In the genomic region with DNA sequence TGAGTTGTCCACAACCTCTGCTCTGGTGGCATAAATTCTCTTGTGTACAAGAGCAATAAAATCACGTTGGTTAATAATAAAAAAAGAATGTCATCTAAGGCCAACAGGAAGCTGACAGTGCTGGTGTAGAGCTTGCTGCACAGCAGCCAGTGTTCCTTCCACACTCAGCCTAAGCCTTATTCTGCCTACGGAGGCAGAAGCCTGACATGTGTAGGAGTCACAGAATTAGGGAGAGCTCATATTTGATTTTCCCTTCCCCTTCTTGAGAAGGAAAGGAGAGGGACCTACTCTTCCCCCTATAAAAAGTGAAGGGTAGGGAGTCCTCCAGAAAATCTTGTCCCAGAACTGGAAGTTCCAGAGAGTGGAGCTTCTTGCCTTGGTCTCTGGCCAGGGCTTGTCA, we compare ENCODE assay signal across 18 mouse cellular contexts. TPM values are rescaled to one million over a fixed set of nuclear protein-coding genes. Genes with fewer than 3 reads are reported as not detected.
DNase-seq lines count a peak whose midpoint lies in the region; ATAC-seq and TF ChIP-seq lines count a peak whose summit lies in the region.
"Had no signal": no experiment of that assay in that cellular context is flagged by ENCODE, and none has a peak within 500 bp of the region (broad histone marks: within the 10 kb centered on the region; RNA-seq: fewer than 3 reads in every experiment).

No protein-coding gene starts in this region.

- no peak for TF ChIP-seq CTCF in kidney, adult 2 months (conservative IDR thresholded peaks at IDR 0.05; ENCODE audit: insufficient read depth, insufficient read length, low read depth, low read length)

- H3K4me3 ChIP-seq in kidney, adult 2 months (ENCODE audit: insufficient read depth, low read depth, low read length) = no peak overlapping the region
- H3K4me3 ChIP-seq: embryonic facial prominence, embryonic 13.5 days; hindbrain, embryonic 12.5 days; neural tube, embryonic 15.5 days had no signal

- no peak overlapping the region for H3K27ac ChIP-seq in kidney, adult 2 months (ENCODE audit: insufficient read depth, low read depth, low read length)
- H3K27ac ChIP-seq: embryonic facial prominence, embryonic 13.5 days; hindbrain, embryonic 12.5 days; neural tube, embryonic 15.5 days had no signal

- H3K36me3 ChIP-seq in kidney, adult 2 months (ENCODE audit: control insufficient read depth, insufficient read depth, low read length) = no peaks in the 10 kb centered on the region
- H3K36me3 ChIP-seq: hindbrain, embryonic 12.5 days; neural tube, embryonic 15.5 days had no signal

- whole genome bisulfite sequencing in kidney, adult 2 months = 9% methylated on average over 2 of the region's 2 CpGs

- H3K4me1 ChIP-seq in kidney, adult 2 months (ENCODE audit: control insufficient read depth, insufficient read depth, low read length) = no peaks in the 10 kb centered on the region
- H3K4me1 ChIP-seq: embryonic facial prominence, embryonic 13.5 days; hindbrain, embryonic 12.5 days; neural tube, embryonic 15.5 days had no signal

- DNase-seq in frontal cortex, adult 2 months (ENCODE audit: extremely low spot score in 1 of 2, low spot score in 1 of 2) = no peak
- peak; percentile 6 for DNase-seq in kidney, adult 2 months
- no peak for DNase-seq in kidney, adult 11 months
- DNase-seq in testis, postnatal 14 days (ENCODE audit: low spot score) = peak; percentile 4
- DNase-seq in testis, postnatal 10 days (ENCODE audit: low spot score) = no peak
- DNase-seq in cerebellum, postnatal 4 days (ENCODE audit: low spot score in 2 of 2) = no peak
- DNase-seq: cerebellum, adult 9-11 months; left cerebral cortex, postnatal 4 days; lung, adult 2 months; right cerebral cortex, postnatal 14 days had no signal

- TF ChIP-seq POLR2A in kidney, adult 2 months (IDR thresholded peaks at IDR 0.05; ENCODE audit: low read depth, low read length) = no peak

- H3K27me3 ChIP-seq in kidney, adult 2 months (replicated peaks; ENCODE audit: control insufficient read depth, insufficient read depth, low read length) = no peaks in the 10 kb centered on the region
- H3K27me3 ChIP-seq: CH12.LX; hindbrain, embryonic 12.5 days; neural tube, embryonic 15.5 days had no signal

- peak; percentile 75 for ATAC-seq in frontal cortex, adult (ENCODE audit: low TSS enrichment)
- ATAC-seq: forebrain, embryonic 14.5 days; inflammation-experienced regulatory T-cells, adult 6 months; midbrain, embryonic 16.5 days had no signal

RNA-seq across cellular contexts. Expression of a gene that starts 57.6 kb away (rescaled TPM):
- polyA plus RNA-seq in frontal cortex, adult 2 months (2012; rRNA removed) = 10.9 and 17.2 TPM in 2 replicates
- polyA plus RNA-seq in kidney, adult 2 months (2012; rRNA removed) = 0.10 and 0.33 TPM in 2 replicates

Comparison
In these comparisons a context has a peak if more than half of its experiments do, and no peak if none do; other contexts are left out.
1. DNase-seq: peak in kidney, adult 2 months (single experiment) and testis, postnatal 14 days (single experiment); none in frontal cortex, adult 2 months (0 of 2), kidney, adult 11 months (single experiment), testis, postnatal 10 days (single experiment) and cerebellum, postnatal 4 days (0 of 2).